24 mouse cellular contexts compared by ENCODE assay signal in the genomic region with DNA sequence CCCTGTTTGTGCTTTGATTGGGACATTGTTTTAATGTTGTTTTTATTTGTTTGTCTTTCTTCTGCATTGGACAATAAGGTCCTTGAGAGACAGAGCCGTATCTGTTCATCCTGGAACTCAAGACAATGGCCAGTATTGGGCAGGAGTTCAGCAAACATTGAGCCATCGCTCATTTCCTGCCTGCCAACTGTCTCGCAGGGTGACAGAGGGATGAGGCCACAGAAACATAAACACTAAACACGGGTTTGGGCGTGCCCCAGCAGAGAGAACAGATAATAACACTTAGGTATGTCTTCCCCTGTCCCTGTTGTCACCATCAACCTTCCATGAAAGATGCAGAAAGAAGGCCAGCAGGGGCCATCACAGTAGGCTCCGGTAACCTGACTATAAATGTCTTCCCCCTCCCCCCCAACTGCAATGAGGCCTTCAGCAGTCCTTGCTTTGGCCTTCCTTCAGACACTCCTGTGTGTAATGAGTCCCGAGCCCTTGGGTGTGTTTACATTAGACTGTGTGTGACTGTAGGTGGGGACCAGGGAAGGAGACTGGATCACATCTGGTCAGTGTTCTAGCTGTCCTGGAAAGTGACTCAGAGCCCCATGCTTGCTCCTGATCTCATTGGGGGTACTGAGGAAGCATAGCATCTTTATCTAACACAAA. TPM values are rescaled to one million over a fixed set of nuclear protein-coding genes. Genes with fewer than 3 reads are reported as not detected.
DNase-seq lines count a peak whose midpoint lies in the region; ATAC-seq and TF ChIP-seq lines count a peak whose summit lies in the region.
"Had no signal": no experiment of that assay in that cellular context is flagged by ENCODE, and none has a peak within 500 bp of the region (broad histone marks: within the 10 kb centered on the region; RNA-seq: fewer than 3 reads in every experiment).

No protein-coding gene starts in this region.

- 84% methylated on average over 7 of the region's 7 CpGs for WGBS in forebrain, embryonic 12.5 days

- H3K9ac ChIP-seq in forebrain, embryonic 12.5 days = no peak overlapping the region
- H3K9ac ChIP-seq: forebrain, embryonic 15.5 days; hindbrain, embryonic 12.5 days; neural tube, embryonic 15.5 days had no signal

- H3K4me1 ChIP-seq in cortical plate, adult 2 months (ENCODE audit: control insufficient read depth, insufficient read depth, low read length) = peaks cover 9% of the 10 kb centered on the region
- H3K4me1 ChIP-seq in forebrain, embryonic 12.5 days = no peaks in the 10 kb centered on the region
- H3K4me1 ChIP-seq: forebrain, embryonic 15.5 days; hindbrain, embryonic 12.5 days; neural tube, embryonic 15.5 days had no signal

- peak; percentile 30 for DNase-seq in adrenal gland, postnatal 10 days
- DNase-seq in adrenal gland, postnatal 25 days = no peak
- DNase-seq in left cerebral cortex, adult 2 months (ENCODE audit: extremely low spot score in 1 of 2, low spot score in 2 of 2) = no peak
- DNase-seq in left cerebral cortex, postnatal 14 days (ENCODE audit: low spot score in 2 of 2) = no peak
- peak; percentile 41 for DNase-seq in lung, postnatal 25 days (ENCODE audit: low spot score)
- no peak for DNase-seq in spleen, postnatal 36 days (ENCODE audit: low spot score in 2 of 2)
- DNase-seq: cerebellum, adult 18-20 months; cerebellum, postnatal 36 days; gastrocnemius, postnatal 25 days; heart, postnatal 10 days; kidney, adult 9 months; kidney, postnatal 25 days; liver; right cerebral cortex, postnatal 14 days; thymus, postnatal 14 days had no signal

- H3K27me3 ChIP-seq in forebrain, embryonic 12.5 days = no peaks in the 10 kb centered on the region
- H3K27me3 ChIP-seq: forebrain, embryonic 15.5 days; hindbrain, embryonic 12.5 days; neural tube, embryonic 15.5 days had no signal

- ATAC-seq in forebrain, embryonic 12.5 days (ENCODE audit: low FRiP score) = no peak
- ATAC-seq: forebrain, embryonic 15.5 days; inflammation-experienced regulatory T-cells, adult 6 months; midbrain, embryonic 16.5 days had no signal

- H3K4me2 ChIP-seq in forebrain, embryonic 12.5 days = no peak overlapping the region
- H3K4me2 ChIP-seq: forebrain, embryonic 15.5 days; hindbrain, embryonic 12.5 days; neural tube, embryonic 15.5 days had no signal

- intact Hi-C loops in left cerebral cortex, adult 2 months (cut with DNase I) = no loop called here
- intact Hi-C loops in left cerebral cortex, postnatal 14 days (cut with DNase I) = no loop called here

- TF ChIP-seq CTCF in left cerebral cortex, adult 2 months (IDR thresholded peaks at IDR 0.05) = no peak
- TF ChIP-seq CTCF in cortical plate, adult 2 months (IDR thresholded peaks at IDR 0.05; ENCODE audit: extremely low read depth, insufficient read depth, low read length) = no peak

- no peaks in the 10 kb centered on the region for H3K36me3 ChIP-seq in forebrain, embryonic 12.5 days (replicated peaks)
- H3K36me3 ChIP-seq: embryonic facial prominence, embryonic 10.5 days; forebrain, embryonic 15.5 days; G1E; hindbrain, embryonic 12.5 days; neural tube, embryonic 15.5 days had no signal

- no peak for TF ChIP-seq POLR2A in cortical plate, adult 2 months (IDR thresholded peaks at IDR 0.05; ENCODE audit: extremely low read depth, insufficient read depth, low read length)

- H3K9me3 ChIP-seq in forebrain, embryonic 12.5 days = no peaks in the 10 kb centered on the region
- H3K9me3 ChIP-seq: embryonic facial prominence, embryonic 10.5 days; forebrain, embryonic 15.5 days; hindbrain, embryonic 12.5 days; neural tube, embryonic 15.5 days had no signal

- no peak overlapping the region for H3K4me3 ChIP-seq in left cerebral cortex, adult 2 months
- H3K4me3 ChIP-seq in cortical plate, adult 2 months (ENCODE audit: insufficient read depth, low read length) = no peak overlapping the region
- no peak overlapping the region for H3K4me3 ChIP-seq in forebrain, embryonic 12.5 days (replicated peaks)
- H3K4me3 ChIP-seq: embryonic facial prominence, embryonic 10.5 days; forebrain, embryonic 15.5 days; hindbrain, embryonic 12.5 days; neural tube, embryonic 15.5 days had no signal

- peak overlapping the region; percentile 44; the same call in 1 of the 2 replicates for H3K27ac ChIP-seq in left cerebral cortex, adult 2 months
- 0 out of 2 replicates have a peak overlapping the region, but pooled peaks have one; percentile 37 for H3K27ac ChIP-seq in cortical plate, adult 2 months (ENCODE audit: insufficient read depth, low read length)
- H3K27ac ChIP-seq in forebrain, embryonic 12.5 days = no peak overlapping the region
- H3K27ac ChIP-seq: embryonic facial prominence, embryonic 10.5 days; forebrain, embryonic 15.5 days; hindbrain, embryonic 12.5 days; neural tube, embryonic 15.5 days had no signal

RNA-seq across cellular contexts. Expression of a gene that starts 33.2 kb away (rescaled TPM):
- total RNA-seq in adrenal gland, postnatal 10 days (2021) = 10 to 100 TPM; 12.9 to 14.2 TPM
- total RNA-seq in adrenal gland, postnatal 25 days (2021) = 5.6 and 15.8 TPM in 2 replicates
- total RNA-seq in left cerebral cortex, adult 2 months (2021) = 10 to 100 TPM; 76.5 to 77.6 TPM
- 10 to 100 TPM; 41.6 to 52.7 TPM for total RNA-seq in left cerebral cortex, postnatal 14 days (2021)
- polyA plus RNA-seq in cortical plate, adult 2 months (2012; rRNA removed) = 27.8 and 29.8 TPM in 2 replicates
- 16.2 and 16.5 TPM in 2 replicates for polyA plus RNA-seq in forebrain, embryonic 12.5 days (2016; fragmentation: Nextera tagmentation; extraction: Ambion mirVana)
- polyA plus RNA-seq: G1E had no signal

Comparison
In these comparisons a context has a peak if more than half of its experiments do, and no peak if none do; other contexts are left out.
1. DNase-seq: peak in adrenal gland, postnatal 10 days (single experiment) and lung, postnatal 25 days (single experiment); none in adrenal gland, postnatal 25 days (single experiment), left cerebral cortex, adult 2 months (0 of 2), left cerebral cortex, postnatal 14 days (0 of 2) and spleen, postnatal 36 days (0 of 2).